Mouse (Mus musculus) heart, postnatal 14 days (tissue): ENCODE results near the gene Prkd2. TPM values are rescaled to one million over a fixed set of nuclear protein-coding genes. Genes with fewer than 3 reads are reported as not detected.

Experiments used
- DNase-seq, 2 experiments: peaks; one replicate each; pipeline ENCODE4 v3.0.0; 2021 to 2022
- intact Hi-C: fragments of 180-260 bp; cut with DNase I; formaldehyde crosslinking; loops from one replicate; pipeline ENCODE4 v1.15.1; 2025
- total RNA-seq, 2 experiments: library from RNA; stranded (reverse); gene quantifications; 2 replicates each; pipeline ENCODE4 v1.2.3; 2021

The Prkd2 gene
- total RNA-seq, 2 experiments from 2014 or later = 35.3 to 35.9 TPM

DNA sequence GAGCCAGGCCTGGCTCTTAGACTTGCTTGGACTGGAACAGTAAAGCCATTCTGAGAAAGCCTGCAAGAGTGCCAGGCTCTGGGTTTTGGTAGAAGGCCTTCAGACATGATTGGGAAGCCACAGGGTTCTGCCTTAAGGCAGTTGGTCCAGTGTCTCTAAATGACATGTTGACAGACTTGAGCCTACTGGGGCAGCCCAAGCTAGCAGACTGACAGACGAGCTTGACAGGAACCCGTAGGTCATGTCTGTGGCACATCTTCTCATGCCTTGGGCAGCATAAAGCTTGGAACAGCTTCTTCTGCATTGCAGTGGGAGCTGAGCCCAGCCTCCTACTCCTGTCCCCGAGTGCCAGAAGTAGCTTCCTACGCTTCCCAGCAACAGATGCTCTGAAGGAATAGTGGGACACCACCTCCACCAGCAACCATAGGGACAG lies 21.0 kb upstream of the Prkd2 start:
- DNase-seq = no peak
- intact Hi-C loops = no loop called here

DNA sequence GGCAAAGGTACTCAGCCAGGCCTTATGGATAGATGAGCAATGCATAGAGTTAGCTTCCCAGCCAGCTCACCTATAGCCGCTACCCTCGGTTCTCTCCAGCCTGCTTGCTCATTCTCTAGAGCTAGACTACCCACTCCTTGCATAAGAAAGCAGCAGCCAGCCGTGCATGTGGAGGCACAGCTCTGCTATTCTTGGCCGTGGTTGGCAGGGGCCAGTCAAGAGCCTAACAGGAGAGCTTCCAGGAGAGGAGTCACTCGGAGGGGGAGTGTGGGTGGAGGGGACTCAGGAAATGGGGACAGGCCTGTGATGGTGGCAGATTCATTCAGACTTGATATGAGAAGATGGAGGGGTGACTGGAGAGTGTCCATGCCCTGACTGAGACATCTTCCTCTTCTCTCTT lies 19.0 kb upstream of the Prkd2 start:
- DNase-seq = peak; percentile 43 to 56
- intact Hi-C loops = no loop called here

DNA sequence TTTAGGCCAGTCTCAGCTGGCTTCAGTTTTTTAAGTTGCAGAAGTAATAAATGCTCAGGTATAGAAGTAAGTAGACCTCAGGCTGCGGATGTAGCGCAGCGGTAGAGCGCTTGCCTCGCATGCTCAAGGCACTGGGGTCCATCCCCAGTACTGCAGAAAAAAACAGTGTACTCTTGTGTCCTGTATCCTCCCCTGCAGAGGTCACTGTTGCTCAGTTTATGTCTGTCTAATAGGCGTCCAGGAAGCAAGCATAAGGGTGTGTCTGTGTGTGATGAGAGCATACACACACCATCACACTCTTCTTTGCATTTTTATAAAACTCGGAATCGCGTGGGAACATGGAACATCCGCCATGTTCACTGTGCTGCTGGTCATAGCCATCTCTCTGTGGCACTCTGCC lies 16.9 kb upstream of the Prkd2 start:
- peak; percentile 42 to 52 for DNase-seq
- intact Hi-C loops = loop anchor here (2.0 kb wide), 1 partner anchor 37 kb away; no protein-coding TSS in a partner anchor

DNA sequence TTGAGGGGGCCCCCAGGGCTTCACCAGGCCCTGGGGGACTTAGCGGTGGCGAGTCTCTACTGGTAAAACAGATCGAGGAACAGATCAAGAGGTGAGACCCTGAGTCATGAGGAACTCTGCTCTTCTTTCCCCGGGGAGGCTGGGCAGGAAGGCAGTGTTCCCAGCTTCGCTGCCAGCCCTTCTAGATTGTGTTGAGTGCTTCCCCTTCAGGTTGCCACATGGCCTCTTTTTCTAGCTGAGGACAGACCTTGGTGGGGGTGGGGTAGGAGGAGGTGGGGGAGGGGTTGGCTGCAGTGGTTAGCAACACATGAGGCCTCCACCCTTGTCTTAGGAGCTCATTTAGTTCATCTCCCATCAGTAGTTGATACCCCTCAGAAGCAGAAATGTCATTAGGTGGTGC lies 16.1 kb upstream of the Prkd2 start:
- intact Hi-C loops = loop anchor here (2.0 kb wide), 1 partner anchor 36 kb away; no protein-coding TSS in a partner anchor
- peak in 1 of 2 experiments; percentile 43 for DNase-seq

DNA sequence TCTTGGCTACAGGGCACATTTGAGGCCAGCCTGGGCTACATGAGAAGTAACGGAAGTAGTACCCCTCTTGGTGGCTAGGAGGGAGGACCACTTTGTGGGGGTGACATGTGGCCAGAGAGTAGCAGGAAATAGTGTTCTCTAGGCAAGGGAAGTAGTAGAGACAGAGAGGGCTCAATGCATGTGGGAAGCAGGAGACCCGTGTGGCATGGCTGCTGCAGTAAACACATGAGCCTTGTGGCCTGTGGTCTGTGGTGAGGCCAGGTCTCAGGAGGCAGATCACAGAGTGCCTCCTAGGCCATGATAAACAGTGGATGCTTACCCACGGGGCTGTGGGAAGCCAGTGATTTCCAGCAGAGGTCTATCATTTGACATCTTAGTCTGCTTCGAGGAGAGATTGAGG lies 15.4 kb upstream of the Prkd2 start:
- intact Hi-C loops = loop anchor here (2.0 kb wide), 1 partner anchor 36 kb away; no protein-coding TSS in a partner anchor
- DNase-seq = no peak

DNA sequence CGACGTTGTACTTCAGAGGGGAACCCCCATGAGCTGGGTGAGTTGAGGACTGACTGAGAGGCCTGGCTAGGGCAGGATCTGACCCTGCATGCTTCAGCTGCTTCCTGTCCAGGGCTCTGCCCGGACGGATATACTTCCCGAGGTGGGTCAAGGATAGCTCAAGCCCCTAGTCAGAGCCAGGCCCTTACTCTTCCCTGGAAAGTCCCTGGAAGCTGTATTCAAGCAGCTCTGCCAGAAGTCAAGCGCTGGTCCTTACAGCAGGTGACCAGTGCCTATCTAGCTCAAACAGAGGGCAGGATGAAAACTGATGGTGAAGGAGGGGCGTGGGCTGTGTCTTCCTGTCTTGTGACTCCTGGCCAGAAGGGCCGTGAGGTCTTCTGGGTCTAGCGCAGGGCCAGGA lies 12.3 kb upstream of the Prkd2 start:
- intact Hi-C loops = no loop called here
- DNase-seq = no peak

DNA sequence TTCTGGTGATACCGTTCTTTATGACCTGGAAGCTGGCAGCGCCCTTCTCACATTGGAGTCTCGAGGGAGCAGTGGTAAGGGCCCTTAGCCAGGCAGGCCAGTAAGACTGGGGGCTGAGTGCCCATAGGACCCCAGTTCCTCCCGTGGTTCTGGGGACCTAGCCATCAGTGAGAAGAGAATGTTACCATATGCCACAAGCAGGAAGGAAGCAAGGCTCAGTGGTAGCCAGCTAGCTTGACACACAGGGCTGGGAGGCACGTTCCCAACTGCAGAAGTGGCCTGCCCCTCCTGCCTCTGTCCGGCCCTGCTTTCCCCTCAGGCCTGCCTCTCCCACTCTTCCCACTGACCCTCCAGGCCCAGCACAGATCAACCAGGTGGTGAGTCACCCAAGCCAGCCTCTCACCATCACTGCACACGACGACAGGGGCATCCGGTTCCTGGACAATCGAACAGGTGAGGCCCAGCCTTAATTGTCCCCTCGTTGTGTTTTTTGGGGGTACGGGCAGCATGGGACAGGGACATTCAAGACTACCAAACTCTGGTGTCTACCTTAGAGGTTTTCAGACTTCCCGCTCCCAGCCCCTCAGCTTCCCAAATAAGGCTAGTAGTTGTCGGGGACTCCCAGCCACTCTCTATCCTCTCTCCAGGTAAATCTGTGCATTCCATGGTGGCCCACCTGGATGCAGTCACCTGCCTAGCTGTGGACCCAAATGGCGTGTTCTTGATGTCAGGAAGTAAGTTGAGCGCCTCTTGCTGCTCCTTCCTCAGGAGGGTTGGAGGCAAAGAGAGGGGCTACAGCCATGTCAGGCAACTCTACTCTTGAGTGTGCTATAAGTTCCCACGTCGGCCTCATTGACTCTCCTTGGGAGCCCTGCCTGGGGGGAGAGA lies 4.5 kb upstream of the Prkd2 start:
- no peak for DNase-seq
- intact Hi-C loops = no loop called here

DNA sequence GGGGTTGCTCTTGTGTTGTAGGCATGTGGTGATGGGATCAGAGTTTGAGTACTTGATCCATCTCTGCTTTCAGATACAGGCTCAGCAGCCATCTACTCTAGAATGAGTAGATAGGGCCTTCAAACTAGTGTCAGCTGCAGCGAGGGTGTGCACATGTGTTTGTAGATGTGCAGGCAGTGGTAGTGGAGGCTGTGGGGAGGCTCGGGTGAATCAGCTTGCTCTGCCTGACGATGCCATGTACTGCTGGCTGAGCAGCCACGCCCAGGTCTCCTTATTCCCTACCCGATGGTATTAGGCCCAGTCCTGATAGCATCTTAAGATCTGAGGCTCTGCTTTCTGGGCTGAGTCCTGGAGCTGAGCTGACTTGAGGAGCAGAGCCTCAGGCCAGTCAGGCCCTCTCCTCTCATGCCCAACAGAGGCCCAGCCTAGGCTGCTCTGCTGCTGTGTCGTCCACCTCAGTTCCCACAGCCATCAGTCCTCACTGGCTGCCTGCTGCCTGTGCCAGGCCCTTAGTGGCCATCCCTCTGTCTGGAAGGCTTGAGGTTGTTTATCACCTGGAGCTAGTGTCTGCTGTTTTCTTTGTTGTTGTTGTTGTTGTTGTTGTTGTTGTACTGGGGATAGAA lies 3.8 kb upstream of the Prkd2 start:
- no peak for DNase-seq
- intact Hi-C loops = no loop called here

DNA sequence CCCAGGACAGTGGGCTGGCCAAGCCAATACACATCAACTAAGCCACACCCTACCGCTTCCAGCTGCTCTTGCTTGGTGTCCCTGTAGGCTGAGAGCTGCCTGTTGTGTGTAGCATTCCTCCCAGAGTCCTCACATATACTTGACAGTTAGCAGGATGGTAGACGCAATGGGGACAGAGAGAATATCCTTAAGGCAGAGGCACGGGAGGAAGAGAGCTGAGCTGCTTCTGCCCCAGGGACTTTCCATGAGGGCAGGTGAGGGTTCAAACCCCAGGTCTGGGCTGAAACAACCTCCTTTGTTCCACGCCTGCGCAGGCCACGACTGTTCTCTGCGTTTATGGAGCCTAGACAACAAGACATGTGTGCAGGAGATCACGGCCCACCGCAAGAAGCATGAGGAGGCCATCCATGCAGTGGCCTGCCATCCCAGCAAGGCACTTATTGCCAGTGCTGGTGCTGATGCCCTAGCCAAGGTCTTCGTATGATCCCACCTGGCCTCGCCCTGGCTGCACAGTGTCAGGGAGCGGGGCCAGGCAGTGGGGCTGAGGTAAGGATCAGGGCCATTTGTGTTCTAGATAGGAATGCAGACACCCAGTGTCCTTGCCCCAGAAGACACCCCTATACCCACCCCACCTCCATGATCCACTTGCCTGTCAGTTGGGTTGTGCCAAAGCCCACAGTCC lies 3.1 kb upstream of the Prkd2 start:
- intact Hi-C loops = no loop called here
- no peak for DNase-seq

DNA sequence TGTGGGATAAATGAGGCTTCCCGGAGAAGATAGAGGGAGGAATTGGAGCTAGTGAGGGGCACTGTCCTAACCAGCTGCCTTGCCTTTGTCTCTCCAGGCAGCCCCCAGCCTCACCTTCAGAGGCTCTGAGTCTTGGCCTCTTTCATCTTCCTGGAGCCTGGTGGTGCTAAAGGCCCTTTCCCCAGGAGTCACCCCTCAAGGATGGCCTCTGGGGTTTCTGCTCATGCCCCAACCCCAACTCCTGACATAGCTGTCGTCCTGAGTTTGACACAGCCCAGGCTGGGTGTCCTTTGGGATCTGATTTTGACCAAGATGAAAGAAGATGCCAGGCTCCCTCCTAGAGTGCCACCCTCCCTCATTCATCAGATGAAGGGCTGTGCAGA lies 2.6 kb upstream of the Prkd2 start:
- no peak for DNase-seq
- intact Hi-C loops = no loop called here

DNA sequence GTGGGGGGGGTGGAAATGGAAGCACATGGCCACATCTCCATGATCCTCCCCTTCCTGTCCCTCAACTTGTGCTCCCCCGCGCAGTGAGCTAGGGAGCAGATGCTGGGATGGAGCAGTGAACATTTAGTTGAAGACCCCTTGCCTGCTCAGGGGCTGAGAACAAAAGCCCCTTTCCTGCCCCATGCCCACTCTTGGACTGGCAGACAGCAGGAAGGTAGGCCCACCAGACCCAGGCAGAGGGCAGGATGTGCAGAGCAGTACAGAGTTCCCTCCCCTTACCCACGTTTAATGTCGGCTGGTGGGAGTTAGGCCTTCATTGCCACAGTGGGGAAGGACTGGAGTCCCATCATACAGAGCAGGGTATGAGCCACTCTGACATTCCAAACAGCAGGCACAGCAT lies 1.6 kb upstream of the Prkd2 start:
- intact Hi-C loops = no loop called here
- no peak for DNase-seq

DNA sequence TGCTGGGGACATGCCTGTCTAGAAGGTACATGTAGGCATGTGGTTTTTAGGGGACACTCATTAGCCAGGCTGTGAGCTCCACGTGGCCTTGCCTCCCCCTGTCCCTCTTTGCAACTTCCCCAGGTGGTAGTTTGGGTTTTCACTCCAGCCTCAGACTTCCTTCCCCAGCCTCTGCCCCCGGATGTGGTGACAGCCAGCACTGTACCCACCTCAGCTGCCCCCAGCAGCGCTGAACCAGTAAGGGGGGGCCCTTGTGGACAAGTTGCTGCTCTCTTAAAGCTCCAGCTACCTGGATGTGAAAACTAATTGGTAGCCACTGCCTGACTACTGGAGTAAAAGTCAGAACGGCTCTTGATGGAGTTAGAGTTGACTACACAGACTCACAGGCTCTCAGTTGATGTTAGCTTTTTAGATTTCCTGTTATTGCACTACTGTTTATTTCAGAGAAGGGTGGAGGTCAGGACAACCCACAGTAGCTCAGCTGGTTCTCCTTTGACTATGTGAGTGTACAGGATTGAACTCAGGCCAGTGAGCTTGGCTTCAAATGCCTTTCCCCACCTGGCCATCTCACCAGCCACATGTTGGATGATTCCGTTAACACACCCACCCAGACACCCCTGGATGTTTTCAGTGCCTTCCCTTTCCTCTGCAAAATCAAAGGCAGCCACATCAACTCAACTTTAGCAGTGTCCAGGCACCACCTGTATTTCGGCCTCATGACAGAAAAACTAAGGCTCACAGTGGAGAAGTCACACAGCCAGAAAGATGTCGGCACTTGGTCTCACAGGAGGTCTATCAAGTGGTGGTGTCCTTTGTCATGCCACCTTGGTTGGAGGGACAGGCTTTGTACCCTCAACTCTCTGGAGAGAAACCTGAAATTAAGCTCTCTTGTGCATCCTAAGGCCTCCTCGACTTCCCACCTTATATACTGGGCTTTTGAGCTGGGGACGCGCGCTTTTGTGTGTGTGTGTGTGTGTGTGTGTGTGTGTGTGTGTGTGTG lies 841 bp upstream of the Prkd2 start:
- no peak for DNase-seq
- intact Hi-C loops = no loop called here

DNA sequence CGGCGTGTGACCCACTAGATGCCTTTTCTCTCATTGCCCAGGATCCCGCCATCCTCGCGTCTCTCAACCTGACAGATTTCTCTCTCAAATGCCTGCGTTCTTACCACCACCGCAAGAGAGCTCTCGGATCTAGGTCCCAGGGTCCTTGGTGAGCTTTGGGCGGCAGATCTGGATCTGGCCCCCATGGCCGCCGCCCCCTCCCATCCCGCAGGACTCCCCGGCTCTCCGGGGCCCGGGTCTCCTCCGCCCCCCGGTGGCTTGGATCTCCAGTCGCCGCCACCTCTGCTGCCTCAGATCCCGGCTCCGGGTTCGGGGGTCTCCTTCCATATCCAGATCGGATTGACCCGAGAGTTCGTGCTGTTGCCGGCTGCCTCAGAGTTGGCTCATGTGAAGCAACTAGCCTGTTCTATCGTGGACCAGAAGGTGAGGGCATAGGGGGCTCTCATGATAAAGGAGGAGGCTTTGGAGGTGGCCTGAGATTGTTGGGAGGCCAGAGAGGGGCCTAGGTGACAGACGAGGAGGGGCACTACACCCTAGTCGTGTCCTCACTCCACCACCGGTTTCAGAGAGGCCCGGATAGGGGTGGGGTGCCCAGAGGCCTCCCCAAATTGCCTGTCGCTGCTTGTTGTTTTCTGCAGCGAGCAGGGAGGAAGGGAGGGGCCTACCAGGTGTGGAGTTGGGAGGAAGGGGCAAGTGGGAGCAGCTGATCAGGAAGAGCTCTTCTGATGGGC lies 904 bp downstream of the Prkd2 start:
- intact Hi-C loops = no loop called here
- peak; percentile 45 to 52 for DNase-seq

DNA sequence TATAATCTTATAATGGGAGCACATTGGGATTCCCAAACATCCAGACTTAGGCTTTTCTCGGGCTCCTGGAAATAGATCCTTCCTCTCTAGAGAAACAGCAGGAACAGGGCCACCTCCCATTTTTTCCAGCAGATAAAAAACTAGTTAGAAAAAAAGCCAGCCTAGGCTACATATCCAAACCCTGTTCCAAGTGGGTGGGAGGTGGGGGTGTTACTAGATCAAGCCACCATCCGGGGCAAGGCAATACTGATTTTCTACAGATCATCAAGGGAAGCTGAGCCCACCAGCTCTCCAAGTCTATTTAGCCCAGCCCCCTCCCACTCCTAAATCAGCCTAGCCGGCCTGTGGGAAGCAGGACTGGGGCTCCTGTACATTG lies 2.0 kb downstream of the Prkd2 start:
- intact Hi-C loops = no loop called here

DNA sequence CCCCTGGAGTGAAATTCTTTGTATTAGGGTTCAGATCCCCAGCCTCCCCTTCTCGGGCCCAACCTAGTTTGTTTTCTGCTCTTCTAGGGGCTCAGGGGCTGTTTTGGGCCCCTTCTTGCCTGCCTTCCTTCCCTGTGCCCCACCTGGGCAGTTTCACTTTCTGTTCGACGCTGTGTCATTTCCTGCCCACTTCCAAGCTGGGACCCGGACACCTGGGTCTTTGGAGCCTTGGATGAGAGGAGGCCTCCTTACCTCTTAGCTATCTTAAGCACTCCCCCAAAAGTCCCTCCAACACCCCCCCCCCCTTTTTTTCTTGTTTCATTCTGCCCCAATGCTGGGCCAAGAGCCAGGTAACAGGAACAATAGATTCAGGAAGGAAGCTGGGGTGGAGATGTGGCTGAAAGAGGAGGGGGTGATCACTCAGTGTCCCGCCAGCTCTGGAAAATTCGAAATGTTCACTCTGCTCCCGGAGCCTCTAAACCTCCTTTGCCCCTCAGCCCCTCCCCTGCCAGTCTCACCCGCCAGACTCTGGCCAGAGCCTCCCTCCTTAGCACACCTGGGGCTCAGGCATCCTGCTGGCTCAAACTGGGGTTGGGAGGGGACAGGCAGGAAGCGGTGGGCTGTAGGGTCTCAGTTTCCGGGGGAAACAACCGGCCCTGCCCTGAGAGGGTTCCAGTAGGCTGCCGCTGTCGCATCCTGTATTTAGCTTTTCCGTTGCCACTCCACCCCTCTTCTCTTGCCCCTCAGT lies 2.5 kb downstream of the Prkd2 start:
- peak; percentile 55 to 58 for DNase-seq
- intact Hi-C loops = no loop called here

More for the DNA sequence above, 2.0 kb downstream of the Prkd2 start:
- no peak for DNase-seq

DNA sequence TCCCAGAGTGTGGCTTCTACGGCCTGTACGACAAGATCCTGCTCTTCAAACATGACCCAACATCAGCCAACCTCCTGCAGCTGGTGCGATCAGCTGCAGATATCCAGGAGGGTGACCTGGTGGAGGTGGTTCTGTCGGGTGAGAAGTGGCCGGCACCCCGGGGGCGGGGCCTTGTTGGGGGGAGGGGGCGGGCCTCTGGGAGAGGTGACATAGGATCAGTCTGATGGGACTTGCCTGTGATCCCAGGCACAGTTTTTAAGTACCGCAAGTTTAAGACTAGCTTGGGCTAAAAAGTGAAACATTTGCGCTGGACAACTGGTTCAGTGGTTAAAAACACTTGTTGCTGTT lies 3.1 kb downstream of the Prkd2 start:
- intact Hi-C loops = no loop called here
- no peak for DNase-seq

DNA sequence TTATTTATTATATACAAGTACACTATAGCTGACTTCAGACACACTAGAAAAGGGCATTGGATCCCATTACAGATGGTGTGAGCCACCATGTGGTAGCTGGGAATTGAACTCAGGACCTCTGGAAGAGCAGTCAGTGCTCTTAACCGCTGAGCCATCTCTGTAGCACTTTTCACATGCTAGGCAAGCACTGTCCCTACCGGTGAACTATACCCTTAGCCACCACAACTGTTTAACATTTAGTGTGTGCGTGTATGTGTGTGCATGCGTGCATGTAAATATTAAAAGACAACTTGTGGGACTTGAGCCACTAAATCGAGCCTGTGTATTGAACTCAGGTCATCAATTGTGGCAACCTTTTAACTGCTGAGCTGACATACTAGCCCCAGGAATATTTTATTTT lies 4.1 kb downstream of the Prkd2 start:
- intact Hi-C loops = no loop called here
- DNase-seq = no peak

DNA sequence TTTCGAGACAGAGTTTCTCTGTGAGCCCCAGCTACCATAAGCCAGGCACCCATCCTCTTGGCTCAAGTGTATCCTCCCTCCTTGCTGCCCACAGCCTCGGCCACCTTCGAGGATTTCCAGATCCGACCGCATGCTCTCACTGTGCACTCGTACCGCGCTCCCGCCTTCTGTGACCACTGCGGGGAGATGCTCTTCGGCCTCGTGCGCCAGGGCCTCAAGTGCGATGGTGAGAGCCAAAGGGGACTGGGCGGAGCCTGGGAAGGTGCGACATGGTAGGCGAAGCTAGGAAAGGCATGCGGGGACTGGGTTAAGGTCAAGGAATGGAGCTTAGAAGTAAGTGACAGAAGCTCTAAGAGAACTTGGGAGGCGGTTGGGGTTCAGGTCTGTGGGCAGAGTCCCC lies 4.8 kb downstream of the Prkd2 start:
- DNase-seq = no peak
- intact Hi-C loops = no loop called here

DNA sequence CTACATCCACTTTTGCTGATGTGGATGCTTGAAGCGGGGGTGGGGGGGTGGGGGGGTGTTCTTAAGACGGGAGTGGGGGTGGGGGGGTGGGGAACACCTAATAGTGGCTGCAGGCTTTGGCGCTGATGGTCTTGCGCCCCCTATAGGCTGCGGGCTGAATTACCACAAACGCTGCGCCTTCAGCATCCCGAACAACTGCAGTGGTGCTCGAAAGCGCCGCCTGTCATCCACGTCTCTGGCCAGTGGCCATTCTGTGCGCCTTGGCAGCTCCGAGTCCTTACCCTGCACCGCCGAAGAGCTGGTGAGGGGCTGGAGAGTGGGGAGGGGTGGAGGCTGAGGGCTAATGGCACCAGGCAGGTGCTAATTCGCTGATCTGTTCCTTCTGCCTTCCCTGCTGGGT lies 5.9 kb downstream of the Prkd2 start:
- intact Hi-C loops = no loop called here
- peak; percentile 55 to 72 for DNase-seq
